Mouse (Mus musculus) stomach, embryonic 16.5 days (tissue): ENCODE measurements around the gene 1700025C18Rik. TPM values are rescaled to one million over a fixed set of nuclear protein-coding genes. Genes with fewer than 3 reads are reported as not detected.

ENCODE experiments used
- ATAC-seq: fragments of 200-750 bp; cut with Nextera tagmentation; 2 replicates; pipeline ENCODE4 v1.8.0; 2017; ENCODE audit warnings: moderate number of reproducible peaks, moderate TSS enrichment; ENCODE audit not compliant: insufficient read depth, low FRiP score
- H3K27ac ChIP-seq: fragments of 300-500 bp; sonication (generic); 2 replicates; pipeline ENCODE4 v1.5.1; 2014; ENCODE audit warnings: low read length
- H3K27me3 ChIP-seq: fragments of 300-500 bp; sonication (generic); 2 replicates; pipeline ENCODE4 v1.6.1; 2014; ENCODE audit warnings: low read length, control low read depth, mixed read lengths; ENCODE audit not compliant: control insufficient read depth, insufficient read depth
- H3K36me3 ChIP-seq: fragments of 300-500 bp; sonication (generic); 2 replicates; pipeline ENCODE4 v1.6.1; 2014; ENCODE audit warnings: low read length; ENCODE audit not compliant: control insufficient read depth, insufficient read depth
- H3K4me1 ChIP-seq: fragments of 300-500 bp; sonication (generic); 2 replicates; pipeline ENCODE4 v1.6.1; 2014; ENCODE audit warnings: low read length, control low read depth, mixed read lengths; ENCODE audit not compliant: control insufficient read depth, insufficient read depth
- H3K4me2 ChIP-seq: fragments of 300-500 bp; sonication (generic); 2 replicates; pipeline ENCODE4 v1.6.1; 2014; ENCODE audit warnings: low read depth, low read length, mixed read lengths
- H3K4me3 ChIP-seq: fragments of 300-500 bp; sonication (generic); replicated peaks from 2 replicates; pipeline ENCODE4 v1.5.1; 2014; ENCODE audit warnings: mild to moderate bottlenecking, low read length
- H3K9ac ChIP-seq: fragments of 300-500 bp; sonication (generic); 2 replicates; pipeline ENCODE4 v1.6.1; 2014; ENCODE audit warnings: low read length
- H3K9me3 ChIP-seq: fragments of 300-500 bp; sonication (generic); replicated peaks from 2 replicates; pipeline ENCODE4 v1.6.1; 2016; ENCODE audit warnings: low read length, control low read depth; ENCODE audit not compliant: control insufficient read depth
- WGBS: fragments of 180-500 bp; shearing (Covaris S2); extraction: QIAGEN DNeasy Blood & Tissue Kit; methylation state at CpG from one replicate; pipeline ENCODE4 v1.1.7; 2014; 5-methylcytosine and 5-hydroxymethylcytosine counted together
- polyA plus RNA-seq: library from polyadenylated mRNA; unstranded; fragments of >200 nt; fragmentation: Nextera tagmentation; extraction: Ambion mirVana; gene quantifications from 2 replicates; pipeline ENCODE4 v1.2.1, GENCODE M21; 2015

Gene 1700025C18Rik
- not detected in 2 replicates for polyA plus RNA-seq

GRCm38 (mm10) chr2:165090650-165091049, at the start of gene 1700025C18Rik:
Gene 1700025C18Rik (minus strand): TSS chr2:165090750.
- no peak within 1 kb of the TSS for H3K4me3 ChIP-seq
- no peak for ATAC-seq
- WGBS: 68% methylated on average over 2 of the region's 2 CpGs
- H3K27ac ChIP-seq: no peak within 1 kb of the TSS
- no peaks in the 10 kb centered on the region for H3K4me1 ChIP-seq
- H3K4me2 ChIP-seq: no peak within 1 kb of the TSS
- no peaks in the 10 kb centered on the region for H3K36me3 ChIP-seq
- H3K9me3 ChIP-seq: no peaks in the 10 kb centered on the region
- H3K9ac ChIP-seq: no peak within 1 kb of the TSS
- no peaks in the 10 kb centered on the region; the same call in 1 of the 2 replicates for H3K27me3 ChIP-seq

- Histone ChIP-seq H3K27ac (peak overlapping the region; percentile 57), H3K4me1 (peaks cover 12% of the 10 kb centered on the region), H3K4me3 (no peak overlapping the region), H3K36me3 (no peaks in the 10 kb centered on the region), H3K9me3 (no peaks in the 10 kb centered on the region), H3K9ac (no peak overlapping the region), H3K27me3 (0 out of 2 replicates have a peak, but pooled peaks cover 2% of the 10 kb centered on the region), H3K4me2 (no peak overlapping the region)
- peak; percentile 44; the same call in 1 of the 2 replicates for ATAC-seq
- WGBS: 15% methylated on average over 16 of the region's 16 CpGs
Observed at GRCm38 (mm10) chr2:165136049-165136448, 45.5 kb upstream of the 1700025C18Rik start.

- no peaks in the 10 kb centered on the region for H3K9me3 ChIP-seq
- no peak for ATAC-seq
- H3K9ac ChIP-seq: no peak overlapping the region
- 2% methylated on average over 15 of the region's 15 CpGs for WGBS
- no peak overlapping the region for H3K4me3 ChIP-seq
- peak overlapping the region; percentile 19; the same call in 1 of the 2 replicates for H3K4me2 ChIP-seq
- peaks cover 12% of the 10 kb centered on the region for H3K4me1 ChIP-seq
- no peaks in the 10 kb centered on the region for H3K36me3 ChIP-seq
- H3K27ac ChIP-seq: peak overlapping the region; percentile 18; the same call in 1 of the 2 replicates
- H3K27me3 ChIP-seq: 0 out of 2 replicates have a peak, but pooled peaks cover 2% of the 10 kb centered on the region
Observed at GRCm38 (mm10) chr2:165133566-165133965, 43.0 kb upstream of the 1700025C18Rik start.

GRCm38 (mm10) chr2:165131428-165131827, 40.9 kb upstream of the 1700025C18Rik start:
- H3K36me3 ChIP-seq: no peaks in the 10 kb centered on the region
- 37% methylated on average over 12 of the region's 12 CpGs for WGBS
- no peaks in the 10 kb centered on the region for H3K9me3 ChIP-seq
- 0 out of 2 replicates have a peak, but pooled peaks cover 2% of the 10 kb centered on the region for H3K27me3 ChIP-seq
- no peak overlapping the region for H3K9ac ChIP-seq
- no peak overlapping the region for H3K27ac ChIP-seq
- H3K4me3 ChIP-seq: no peak overlapping the region
- peaks cover 6% of the 10 kb centered on the region for H3K4me1 ChIP-seq
- ATAC-seq: no peak
- no peak overlapping the region for H3K4me2 ChIP-seq

GRCm38 (mm10) chr2:165129189-165129588, 38.6 kb upstream of the 1700025C18Rik start:
- H3K4me2 ChIP-seq: no peak overlapping the region
- no peak for ATAC-seq
- H3K36me3 ChIP-seq: no peaks in the 10 kb centered on the region
- H3K9ac ChIP-seq: no peak overlapping the region
- no peak overlapping the region for H3K4me3 ChIP-seq
- 47% methylated on average over 4 of the region's 4 CpGs for WGBS
- no peaks in the 10 kb centered on the region for H3K27me3 ChIP-seq
- no peaks in the 10 kb centered on the region for H3K9me3 ChIP-seq
- no peak overlapping the region for H3K27ac ChIP-seq
- H3K4me1 ChIP-seq: peaks cover 4% of the 10 kb centered on the region

- no peaks in the 10 kb centered on the region for H3K36me3 ChIP-seq
- no peak overlapping the region for H3K27ac ChIP-seq
- no peak overlapping the region for H3K4me3 ChIP-seq
- H3K4me1 ChIP-seq: no peaks in the 10 kb centered on the region
- no peak for ATAC-seq
- H3K9ac ChIP-seq: no peak overlapping the region
- no peaks in the 10 kb centered on the region for H3K9me3 ChIP-seq
- no peaks in the 10 kb centered on the region for H3K27me3 ChIP-seq
- H3K4me2 ChIP-seq: no peak overlapping the region
- WGBS: 50% methylated on average over 10 of the region's 10 CpGs
Observed at GRCm38 (mm10) chr2:165126896-165127562, 36.5 kb upstream of the 1700025C18Rik start.

GRCm38 (mm10) chr2:165121206-165121840, 30.8 kb upstream of the 1700025C18Rik start:
- ATAC-seq: 0 out of 2 replicates have a peak, but pooled peaks have one; percentile 54
- H3K4me3 ChIP-seq: no peak overlapping the region
- no peaks in the 10 kb centered on the region for H3K9me3 ChIP-seq
- H3K27me3 ChIP-seq: peaks cover 26% of the 10 kb centered on the region
- H3K27ac ChIP-seq: no peak overlapping the region
- H3K4me2 ChIP-seq: no peak overlapping the region
- no peaks in the 10 kb centered on the region for H3K36me3 ChIP-seq
- peaks cover 5% of the 10 kb centered on the region; the same call in 1 of the 2 replicates for H3K4me1 ChIP-seq
- WGBS: 22% methylated on average over 10 of the region's 10 CpGs
- no peak overlapping the region for H3K9ac ChIP-seq

GRCm38 (mm10) chr2:165120765-165121164, 30.2 kb upstream of the 1700025C18Rik start:
- H3K9ac ChIP-seq: no peak overlapping the region
- H3K4me2 ChIP-seq: no peak overlapping the region
- H3K36me3 ChIP-seq: no peaks in the 10 kb centered on the region
- peaks cover 30% of the 10 kb centered on the region for H3K27me3 ChIP-seq
- peaks cover 5% of the 10 kb centered on the region; the same call in 1 of the 2 replicates for H3K4me1 ChIP-seq
- H3K9me3 ChIP-seq: no peaks in the 10 kb centered on the region
- H3K4me3 ChIP-seq: no peak overlapping the region
- no peak overlapping the region for H3K27ac ChIP-seq
- WGBS: 48% methylated on average over 9 of the region's 9 CpGs
- no peak for ATAC-seq

- no peaks in the 10 kb centered on the region for H3K9me3 ChIP-seq
- WGBS: 14% methylated on average over 11 of the region's 11 CpGs
- peaks cover 90% of the 10 kb centered on the region for H3K27me3 ChIP-seq
- H3K36me3 ChIP-seq: no peaks in the 10 kb centered on the region
- H3K4me2 ChIP-seq: no peak overlapping the region
- no peak overlapping the region for H3K9ac ChIP-seq
- no peak overlapping the region for H3K27ac ChIP-seq
- 0 out of 2 replicates have a peak, but pooled peaks cover 2% of the 10 kb centered on the region for H3K4me1 ChIP-seq
- no peak overlapping the region for H3K4me3 ChIP-seq
- peak; percentile 46; the same call in 1 of the 2 replicates for ATAC-seq
Observed at GRCm38 (mm10) chr2:165113733-165114132, 23.2 kb upstream of the 1700025C18Rik start.
